Mouse (Mus musculus) adrenal gland, adult (tissue): ENCODE data around the gene Tdp2.

Source experiments
- DNase-seq, 2 experiments: peaks; one replicate each; pipeline ENCODE4 v3.0.0; 2022 to 2023; ENCODE audit warnings: low spot score in 1 of 2; ENCODE audit not compliant: inconsistent age in 2 of 2

Tdp2 gene

DNA sequence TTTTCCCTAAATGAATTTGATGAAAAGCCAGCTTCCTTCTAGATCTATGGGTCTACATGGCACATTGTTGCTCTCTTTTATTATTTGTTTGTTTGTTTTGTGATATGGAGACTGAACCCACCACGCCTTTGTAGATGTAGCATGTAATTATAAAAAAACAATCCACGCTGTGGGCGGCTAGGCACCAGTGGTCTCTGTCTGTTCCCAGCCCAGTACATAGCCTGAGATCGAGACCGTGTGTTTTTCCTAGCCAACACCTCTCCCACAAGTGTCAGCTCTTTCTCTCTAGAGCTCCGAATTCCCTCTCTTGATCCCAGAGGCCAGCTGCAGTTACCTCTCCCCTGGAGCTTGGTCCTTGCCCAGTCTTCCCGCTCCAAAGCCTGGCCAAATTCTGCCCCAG lies 36.8 kb downstream of the Tdp2 start:
- no peak for DNase-seq

DNA sequence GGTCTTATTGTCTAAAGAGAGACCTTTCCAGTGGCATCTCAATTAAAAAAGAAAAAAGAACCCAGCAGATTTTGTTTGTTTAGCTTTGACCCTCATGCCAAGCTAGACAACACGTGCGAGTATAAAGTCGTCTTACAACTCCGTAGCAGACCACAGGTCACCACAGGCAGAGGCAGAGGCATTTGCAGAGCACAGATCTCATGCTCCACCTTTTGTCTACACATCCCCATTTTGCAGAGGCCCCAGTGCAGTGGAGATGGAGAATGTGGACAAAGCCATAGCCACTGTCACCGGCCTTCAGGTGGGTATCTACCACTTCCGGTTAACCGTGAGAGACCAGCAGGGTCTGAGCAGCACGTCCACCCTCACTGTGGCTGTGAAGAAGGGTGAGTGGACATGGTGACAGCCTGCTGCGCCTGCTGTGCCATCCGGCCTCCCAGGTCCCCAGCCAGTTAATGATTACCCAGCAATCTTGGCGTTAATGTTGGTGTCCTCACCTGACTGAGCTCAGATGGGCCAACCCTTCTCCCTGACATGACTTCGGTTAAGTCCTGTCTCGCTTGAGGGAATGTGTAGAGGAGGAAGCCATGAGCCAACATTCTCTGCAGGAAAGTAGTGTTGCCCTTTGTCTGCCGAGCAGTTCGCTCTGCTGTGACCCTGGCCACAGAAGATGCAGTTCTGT lies 48.0 kb downstream of the Tdp2 start:
- DNase-seq = no peak

DNA sequence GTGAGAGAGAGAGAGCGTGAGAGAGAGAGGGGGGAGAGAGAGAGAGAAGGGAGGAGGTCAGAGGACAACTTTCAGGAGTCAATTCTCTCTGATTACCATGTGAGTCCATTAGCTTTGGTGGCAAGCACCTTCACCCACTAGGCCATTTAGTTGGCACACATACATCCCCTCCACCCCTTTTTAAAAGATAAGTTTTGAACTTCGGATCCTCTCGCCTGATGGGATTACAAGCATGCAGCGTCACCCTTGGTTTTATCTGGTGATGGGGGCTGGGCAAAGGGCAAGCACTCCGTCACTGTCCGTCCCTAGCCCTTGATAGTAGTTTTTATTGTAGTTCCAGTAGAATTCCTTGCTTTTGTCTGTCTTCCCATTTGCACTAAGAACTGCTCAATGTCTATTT lies 48.7 kb downstream of the Tdp2 start:
- DNase-seq = no peak

DNA sequence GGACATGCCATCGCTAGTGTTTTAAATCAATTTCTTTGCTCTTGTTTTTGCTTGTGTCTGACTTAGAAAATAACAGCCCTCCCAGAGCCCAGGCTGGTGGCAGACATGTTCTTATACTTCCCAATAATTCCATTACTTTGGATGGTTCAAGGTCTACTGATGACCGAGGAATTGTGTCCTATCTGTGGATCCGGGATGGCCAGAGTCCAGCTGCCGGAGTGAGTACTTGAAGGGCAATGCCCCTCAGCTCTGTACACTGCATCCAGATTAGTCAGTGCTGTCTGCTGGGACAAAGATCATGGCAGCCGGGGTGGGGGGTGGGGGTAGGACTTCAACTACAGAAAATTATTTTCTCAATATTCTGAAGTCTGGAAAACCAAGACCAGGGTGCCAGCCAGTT lies 49.2 kb downstream of the Tdp2 start:
- peak in 1 of 2 experiments; percentile 74 for DNase-seq

DNA sequence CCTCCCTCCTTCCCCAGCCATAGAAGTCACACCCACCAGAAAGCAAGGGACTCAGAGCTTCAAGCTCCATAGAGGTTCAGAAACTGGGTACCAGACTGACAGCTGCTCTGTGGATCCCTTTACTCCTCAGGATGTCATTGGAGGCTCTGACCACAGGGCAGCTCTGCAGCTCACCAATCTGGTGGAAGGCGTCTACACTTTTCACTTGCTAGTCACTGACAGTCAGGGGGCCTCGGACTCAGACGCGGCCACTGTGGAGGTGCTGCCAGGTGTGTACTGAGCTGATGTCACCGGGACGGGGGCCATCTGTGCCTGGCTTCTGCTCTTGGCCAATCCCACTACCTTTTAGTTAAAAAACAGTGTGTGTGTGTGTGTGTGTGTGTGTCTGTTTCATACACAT lies 50.9 kb downstream of the Tdp2 start:
- peak in 1 of 2 experiments; percentile 37 for DNase-seq

DNA sequence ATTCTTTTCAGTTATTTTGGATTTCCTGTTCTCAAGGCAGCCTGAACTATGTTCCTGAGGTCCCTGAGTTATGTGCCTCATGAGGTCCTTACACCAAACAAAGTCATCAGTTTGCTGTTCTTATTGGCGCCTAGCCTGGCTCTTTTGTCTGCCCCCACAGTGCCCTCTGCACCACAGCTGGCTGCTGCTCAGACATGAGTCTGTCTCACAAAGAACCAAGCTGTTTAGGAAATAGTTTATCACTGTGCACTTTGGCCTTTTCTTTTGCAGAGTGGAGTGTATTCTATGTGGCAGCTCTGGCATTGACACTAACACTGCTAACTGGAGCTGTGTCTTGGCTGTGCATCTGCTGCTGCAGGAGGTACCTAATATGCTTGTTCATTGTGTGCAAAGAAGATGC lies 58.1 kb downstream of the Tdp2 start:
- no peak for DNase-seq
